Mouse (Mus musculus): ENCODE data around the gene Rad54l. TPM values are rescaled to one million over a fixed set of nuclear protein-coding genes. Genes with fewer than 3 reads are reported as not detected.
A peak's percentile ranks its signal among the peaks of the same experiment; 100 is the strongest.

Gene Rad54l
- total and polyA plus RNA-seq, 3 experiments, result 22.8 to 53.3 (median 28.8) TPM

DNA sequence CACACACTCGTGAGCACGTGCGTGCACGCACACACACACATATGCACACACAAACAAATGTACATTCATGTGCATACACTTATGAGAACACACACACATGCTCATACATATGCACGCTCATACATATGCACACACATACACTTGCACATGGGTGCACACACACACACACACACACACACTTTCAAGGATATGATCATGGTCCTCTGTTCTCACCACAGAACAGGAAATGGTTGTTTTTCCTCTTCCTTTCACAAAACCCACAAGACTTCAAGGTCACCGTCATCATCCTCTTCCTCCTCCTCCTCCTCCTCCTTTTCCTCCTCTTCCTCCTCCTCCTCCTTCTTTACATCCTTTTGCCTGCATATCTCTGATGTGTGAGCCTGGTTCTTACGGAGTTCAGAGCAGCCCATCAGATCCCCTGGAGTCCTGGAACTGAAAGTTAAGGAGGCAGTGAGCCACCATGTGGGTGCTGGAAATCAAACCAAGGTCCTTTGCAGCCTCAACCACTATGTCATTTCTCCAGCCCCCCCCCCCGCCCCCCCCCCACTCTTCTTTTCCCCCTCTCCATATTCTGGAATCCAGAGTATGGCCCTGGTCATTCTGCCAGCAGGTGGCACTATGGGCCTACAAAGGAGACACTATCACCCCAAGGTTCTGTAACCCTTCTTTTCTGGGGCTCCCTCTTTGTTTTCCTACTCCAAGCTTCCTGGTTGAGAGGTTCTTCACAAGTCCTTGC lies 45.3 kb upstream of the Rad54l start:
- peaks cover 0 to 5% of the 10 kb centered on the region in 2 experiments for H3K36me3 ChIP-seq (replicated peaks in 1 of 2; ENCODE audit: control insufficient read depth in 1 of 2, insufficient read depth in 1 of 2, low read length in 1 of 2)
- H3K27ac ChIP-seq (ENCODE audit: insufficient read depth, low read depth), result no peak overlapping the region
- dilution Hi-C loops (cut with MboI; ENCODE audit: extremely low pct_ligation_motif_present, extremely low pct_unique_long_range_greater_than_20kb, low sequenced_read_pairs), result no loop called here
- no peaks in the 10 kb centered on the region for H3K27me3 ChIP-seq (replicated peaks)
- TF ChIP-seq MYC (IDR thresholded peaks at IDR 0.05; ENCODE audit: low read depth, low read length), result no peak
- no peak for TF ChIP-seq CHD1 (IDR thresholded peaks at IDR 0.05; ENCODE audit: low read depth, low read length)
- TF ChIP-seq NRF1 (IDR thresholded peaks at IDR 0.05; ENCODE audit: low read depth, low read length), result no peak
- no peak for TF ChIP-seq ZMIZ1 (IDR thresholded peaks at IDR 0.05; ENCODE audit: low read depth, low read length)
- no peak for TF ChIP-seq POLR2A (IDR thresholded peaks at IDR 0.05; ENCODE audit: low read depth, low read length)
- no peak for TF ChIP-seq MAFK (IDR thresholded peaks at IDR 0.05; ENCODE audit: insufficient replicate concordance, low read length)
- no peak for TF ChIP-seq HCFC1 (IDR thresholded peaks at IDR 0.05; ENCODE audit: low read depth, low read length)
- no peak for TF ChIP-seq SIN3A (IDR thresholded peaks at IDR 0.05; ENCODE audit: low read length)
- peak; percentile 72 for TF ChIP-seq SMC3 (IDR thresholded peaks at IDR 0.05; ENCODE audit: low read depth, low read length)
- no peak for TF ChIP-seq PAX5 (IDR thresholded peaks at IDR 0.05; ENCODE audit: low read length)
- no peak for TF ChIP-seq KAT2A (IDR thresholded peaks at IDR 0.05; ENCODE audit: insufficient replicate concordance, low read length)
- no peak for TF ChIP-seq CHD2 (IDR thresholded peaks at IDR 0.05; ENCODE audit: low read length)
- TF ChIP-seq NELFE (IDR thresholded peaks at IDR 0.05; ENCODE audit: low read depth, low read length), result no peak
- TF ChIP-seq UBTF (IDR thresholded peaks at IDR 0.05; ENCODE audit: low read depth, low read length), result no peak
- no peak for TF ChIP-seq ZKSCAN1 (IDR thresholded peaks at IDR 0.05; ENCODE audit: borderline replicate concordance, low read depth, low read length)
- TF ChIP-seq MAX (IDR thresholded peaks at IDR 0.05; ENCODE audit: low read length), result no peak
- peak; percentile 80 for TF ChIP-seq RAD21 (IDR thresholded peaks at IDR 0.05; ENCODE audit: low read depth, low read length)
- no peak for TF ChIP-seq USF2 (conservative IDR thresholded peaks at IDR 0.05; ENCODE audit: low read depth, low read length)
- TF ChIP-seq BHLHE40 (IDR thresholded peaks at IDR 0.05; ENCODE audit: low read depth, low read length), result no peak
- no peak for TF ChIP-seq MAZ (IDR thresholded peaks at IDR 0.05; ENCODE audit: low read depth, low read length)
- no peak for TF ChIP-seq RCOR1 (conservative IDR thresholded peaks at IDR 0.05; ENCODE audit: low read depth, low read length)
- TF ChIP-seq IRF4 (IDR thresholded peaks at IDR 0.05; ENCODE audit: low read depth, low read length), result no peak
- TF ChIP-seq TBP (conservative IDR thresholded peaks at IDR 0.05; ENCODE audit: low read depth, low read length), result no peak
- TF ChIP-seq ZC3H11A (IDR thresholded peaks at IDR 0.05; ENCODE audit: low read depth, low read length), result peak; percentile 18; the same call in 1 of the 2 replicates
- no peak for TF ChIP-seq ETS1 (conservative IDR thresholded peaks at IDR 0.05; ENCODE audit: low read depth, low read length)
- no peak for TF ChIP-seq E2F4 (IDR thresholded peaks at IDR 0.05; ENCODE audit: insufficient replicate concordance, low read depth, low read length)
- TF ChIP-seq CTCF (conservative IDR thresholded peaks at IDR 0.05 in 1 of 2, IDR thresholded peaks at IDR 0.05 in 1 of 2; ENCODE audit: low read depth in 2 of 2, low read length in 2 of 2), result peak in 1 of 2 experiments; percentile 81; a peak in 2 of 4 replicates
- TF ChIP-seq USF1 (IDR thresholded peaks at IDR 0.05; ENCODE audit: low read depth, low read length), result no peak
- TF ChIP-seq TCF12 (IDR thresholded peaks at IDR 0.05; ENCODE audit: low read depth, low read length), result no peak
- no peak for DNase-seq (ENCODE audit: extremely low read depth)
- H3K9me3 ChIP-seq (replicated peaks; ENCODE audit: low read length), result no peaks in the 10 kb centered on the region
- no peak overlapping the region for H3K4me3 ChIP-seq (replicated peaks in 1 of 3; ENCODE audit: low read depth in 2 of 3, low read length in 2 of 3, poor library complexity in 1 of 3)
- no peaks in the 10 kb centered on the region for H3K79me2 ChIP-seq (replicated peaks; ENCODE audit: control insufficient read depth, extremely low read depth, insufficient read depth, poor library complexity, severe bottlenecking)
- no peak overlapping the region for H3K9ac ChIP-seq (ENCODE audit: insufficient read depth, low read depth)
- 0 out of 2 replicates have a peak overlapping the region, but pooled peaks have one; percentile 30 for H3K4me2 ChIP-seq (ENCODE audit: insufficient read depth, low read depth, poor library complexity, severe bottlenecking)
- in situ Hi-C loops (cut with MboI; ENCODE audit: low pct_ligation_motif_present, low pct_unique_long_range_greater_than_20kb, low sequenced_read_pairs), result loop anchor here (25.0 kb wide), 2 partner anchors 169 to 644 kb away; partner anchors contain the start of genes Hpdl, Mutyh and Toe1
- peaks cover 7 to 25% of the 10 kb centered on the region in 2 experiments for H3K4me1 ChIP-seq (ENCODE audit: control insufficient read depth in 1 of 2, insufficient read depth in 2 of 2)

All from CH12.LX (cell line).